Mouse (Mus musculus): ENCODE results near the gene Heatr5a. TPM values are rescaled to one million over a fixed set of nuclear protein-coding genes. Genes with fewer than 3 reads are reported as not detected.

The Heatr5a gene
- polyA plus RNA-seq, 1 experiment, result 18.6 TPM

DNA sequence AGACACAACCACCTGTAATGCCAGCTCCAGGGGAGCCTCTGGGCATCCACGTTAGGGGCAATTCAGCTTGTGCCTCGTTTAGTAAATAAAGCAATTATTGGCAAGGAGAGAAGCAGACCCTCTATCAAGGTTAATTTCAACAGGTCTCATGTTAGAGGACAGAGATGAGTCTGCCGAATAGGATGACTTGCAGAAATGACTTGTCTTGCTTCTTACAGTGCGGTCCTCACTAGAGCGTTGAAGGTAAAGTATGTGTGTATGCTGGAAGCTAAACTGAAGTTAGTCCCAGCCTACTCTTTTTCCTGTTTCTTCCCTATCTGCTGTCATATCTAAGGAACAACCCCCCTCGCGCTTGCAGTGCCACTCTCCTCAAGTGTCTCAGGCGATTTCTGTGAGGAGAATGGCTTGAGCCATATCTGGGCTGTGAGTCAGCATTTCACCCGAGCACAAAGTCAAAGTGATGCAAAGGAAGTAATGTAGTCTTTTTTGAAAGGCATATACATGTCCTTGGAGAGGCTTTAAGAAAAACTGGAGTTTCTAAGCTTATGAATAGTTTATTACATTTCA lies 27.3 kb upstream of the Heatr5a start:
- TF ChIP-seq CTCF (IDR thresholded peaks at IDR 0.05; ENCODE audit: borderline replicate concordance, extremely low read depth, insufficient read depth, insufficient read length), result no peak
- no peak for DNase-seq (ENCODE audit: low read depth)

DNA sequence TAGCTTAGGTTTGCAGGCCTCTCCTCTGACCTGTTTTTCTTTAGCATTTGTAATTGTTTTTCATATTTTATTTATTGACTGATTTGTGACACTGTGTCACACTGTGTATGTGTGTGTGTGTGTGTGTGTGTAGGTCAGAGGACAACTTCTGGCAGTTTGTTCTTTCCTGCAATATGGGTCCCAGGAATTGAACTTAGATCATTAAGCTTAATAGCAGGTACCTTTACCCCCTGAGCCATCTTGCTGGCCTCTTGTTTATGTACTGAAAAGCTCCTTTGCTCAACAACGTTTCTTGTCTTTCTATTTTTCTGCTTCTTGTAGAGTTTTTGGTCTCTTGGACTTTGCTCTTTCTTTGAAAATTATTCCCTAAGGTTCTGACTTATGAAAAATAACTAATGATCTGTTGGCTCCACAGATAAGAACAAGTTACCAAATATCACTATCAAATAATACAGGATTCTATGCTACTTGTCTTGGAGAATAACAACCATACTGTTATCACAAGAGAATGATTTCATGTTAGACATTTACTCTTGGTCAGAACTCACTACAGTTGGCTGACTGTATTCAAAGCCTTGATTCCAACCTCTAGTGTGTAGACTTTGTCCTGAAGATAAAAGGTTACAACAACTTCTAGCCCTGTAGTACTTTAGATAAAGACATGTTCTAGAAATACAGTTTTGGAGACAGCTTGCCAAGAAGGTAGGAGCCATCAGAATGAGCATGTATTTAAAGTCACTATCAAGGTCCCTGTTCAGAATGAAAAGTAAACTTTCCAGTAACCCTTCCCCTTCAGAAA lies 24.8 kb upstream of the Heatr5a start:
- no peak for DNase-seq (ENCODE audit: low read depth)
- no peak for TF ChIP-seq POLR2A (IDR thresholded peaks at IDR 0.05; ENCODE audit: borderline replicate concordance, extremely low read depth, insufficient read depth, insufficient read length, poor library complexity, severe bottlenecking)
- TF ChIP-seq CTCF (IDR thresholded peaks at IDR 0.05; ENCODE audit: borderline replicate concordance, extremely low read depth, insufficient read depth, insufficient read length), result no peak

DNA sequence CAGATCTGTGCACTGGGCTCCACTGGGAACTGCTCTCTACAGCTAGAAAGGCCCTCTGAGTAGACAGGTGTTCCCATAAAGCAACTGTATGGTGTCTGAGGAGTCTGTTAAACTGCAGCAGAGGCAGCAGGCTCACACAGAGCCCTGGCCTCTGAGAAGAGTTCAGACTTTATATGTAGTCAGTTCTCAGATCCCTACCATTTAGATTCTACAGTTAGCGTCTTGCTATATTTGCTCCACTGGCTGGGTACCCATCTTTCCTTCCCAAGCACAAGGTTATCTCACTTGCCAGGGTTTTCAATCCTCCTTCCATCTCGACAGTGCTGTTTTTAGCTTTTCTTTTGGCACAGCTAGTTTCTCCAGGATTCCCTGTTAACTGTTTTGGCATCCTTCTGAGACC lies 19.5 kb upstream of the Heatr5a start:
- DNase-seq (ENCODE audit: low read depth), result no peak
- TF ChIP-seq POLR2A (IDR thresholded peaks at IDR 0.05; ENCODE audit: borderline replicate concordance, extremely low read depth, insufficient read depth, insufficient read length, poor library complexity, severe bottlenecking) (no peak), CTCF (IDR thresholded peaks at IDR 0.05; ENCODE audit: borderline replicate concordance, extremely low read depth, insufficient read depth, insufficient read length) (no peak)

DNA sequence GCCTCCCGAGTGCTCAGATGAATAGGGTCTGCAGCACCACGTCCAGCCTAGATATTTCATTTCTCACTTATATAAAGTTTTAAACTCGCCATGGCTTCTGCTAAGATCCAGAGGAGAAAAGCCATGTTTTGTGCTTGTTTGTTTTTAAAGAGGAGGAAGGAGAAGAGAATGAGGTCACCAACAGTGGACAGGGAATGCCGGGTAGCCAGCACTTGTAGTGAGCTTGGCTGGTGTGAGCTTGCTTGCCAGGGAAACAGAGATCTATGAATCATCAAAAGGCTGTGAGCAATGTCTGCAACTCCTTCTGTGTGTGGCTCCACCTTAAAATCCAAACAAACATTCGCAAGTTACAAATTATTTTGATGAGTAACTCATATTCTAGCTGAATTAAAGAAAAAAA lies 17.4 kb upstream of the Heatr5a start:
- TF ChIP-seq POLR2A (IDR thresholded peaks at IDR 0.05; ENCODE audit: borderline replicate concordance, extremely low read depth, insufficient read depth, insufficient read length, poor library complexity, severe bottlenecking), result no peak
- no peak for TF ChIP-seq CTCF (IDR thresholded peaks at IDR 0.05; ENCODE audit: borderline replicate concordance, extremely low read depth, insufficient read depth, insufficient read length)
- no peak for DNase-seq (ENCODE audit: low read depth)

DNA sequence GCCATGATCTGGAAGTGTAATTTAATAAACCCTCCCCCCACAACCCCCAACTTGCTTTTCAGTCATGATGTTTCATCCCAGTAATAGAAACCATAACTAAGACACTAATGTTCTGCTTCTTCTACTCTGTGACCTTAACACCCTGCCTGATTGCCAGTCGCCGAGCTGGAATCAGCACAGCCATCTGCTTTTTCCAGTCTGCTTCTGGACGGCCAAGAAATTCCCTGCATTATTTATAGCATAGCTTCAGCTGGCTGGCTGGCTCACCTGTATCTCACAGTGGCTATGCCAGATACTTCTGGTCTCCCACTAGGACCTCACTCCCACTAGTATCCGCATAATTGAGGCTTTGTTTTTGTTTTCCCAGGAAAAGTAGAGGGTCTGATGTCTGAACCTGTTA lies 14.7 kb upstream of the Heatr5a start:
- DNase-seq (ENCODE audit: low read depth), result no peak
- TF ChIP-seq POLR2A (IDR thresholded peaks at IDR 0.05; ENCODE audit: borderline replicate concordance, extremely low read depth, insufficient read depth, insufficient read length, poor library complexity, severe bottlenecking) (no peak), CTCF (IDR thresholded peaks at IDR 0.05; ENCODE audit: borderline replicate concordance, extremely low read depth, insufficient read depth, insufficient read length) (no peak)

DNA sequence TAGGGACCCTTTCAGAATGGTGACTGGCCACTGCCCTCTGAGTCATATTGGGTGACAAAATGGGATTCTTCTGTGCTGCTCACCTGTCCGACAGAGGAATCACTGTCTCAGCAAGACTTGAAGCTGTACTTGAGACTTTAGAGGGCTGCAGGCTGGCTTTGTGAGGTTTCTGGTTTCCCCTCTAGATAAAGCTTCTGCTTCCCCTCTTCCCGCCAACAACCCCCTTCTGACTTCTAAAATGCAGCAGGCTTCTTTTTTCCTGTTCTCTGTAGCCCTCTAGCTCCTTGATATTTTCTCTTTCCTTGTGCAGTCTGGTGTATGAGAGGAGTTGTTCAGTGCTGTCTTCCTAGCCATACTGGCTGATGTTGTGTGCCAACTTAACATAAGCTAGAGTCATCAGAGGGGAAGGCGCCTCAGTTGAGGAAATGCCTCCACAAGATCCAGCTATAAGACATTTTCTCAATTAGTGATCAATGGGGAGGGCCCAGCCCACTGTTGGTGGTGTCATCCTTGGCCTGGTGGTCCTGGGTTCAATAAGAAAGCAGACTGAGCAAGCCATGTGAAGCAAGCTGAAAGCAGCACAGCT lies 14.1 kb upstream of the Heatr5a start:
- no peak for DNase-seq (ENCODE audit: low read depth)
- no peak for TF ChIP-seq POLR2A (IDR thresholded peaks at IDR 0.05; ENCODE audit: borderline replicate concordance, extremely low read depth, insufficient read depth, insufficient read length, poor library complexity, severe bottlenecking)
- TF ChIP-seq CTCF (IDR thresholded peaks at IDR 0.05; ENCODE audit: borderline replicate concordance, extremely low read depth, insufficient read depth, insufficient read length), result no peak

DNA sequence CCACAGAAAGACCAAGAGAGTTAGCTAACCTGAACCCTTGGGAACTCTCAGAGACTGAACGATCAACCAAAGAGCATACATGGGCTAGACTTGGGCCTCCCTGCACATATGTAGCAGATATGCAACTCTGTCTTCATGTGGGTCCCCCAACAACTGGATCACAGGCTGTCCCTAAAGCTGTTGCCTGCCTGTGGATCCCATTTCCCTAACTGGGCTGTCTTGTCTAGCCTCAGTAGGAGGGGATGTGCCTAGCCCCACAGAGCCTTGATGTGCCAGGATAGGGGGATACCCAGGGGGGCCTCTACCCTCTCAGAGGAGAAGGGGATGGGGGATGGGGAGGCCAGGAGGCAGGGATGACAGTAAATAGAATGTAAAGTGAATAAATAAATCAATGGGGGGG lies 12.5 kb upstream of the Heatr5a start:
- DNase-seq (ENCODE audit: low read depth), result no peak
- TF ChIP-seq POLR2A (IDR thresholded peaks at IDR 0.05; ENCODE audit: borderline replicate concordance, extremely low read depth, insufficient read depth, insufficient read length, poor library complexity, severe bottlenecking), result no peak
- no peak for TF ChIP-seq CTCF (IDR thresholded peaks at IDR 0.05; ENCODE audit: borderline replicate concordance, extremely low read depth, insufficient read depth, insufficient read length)

DNA sequence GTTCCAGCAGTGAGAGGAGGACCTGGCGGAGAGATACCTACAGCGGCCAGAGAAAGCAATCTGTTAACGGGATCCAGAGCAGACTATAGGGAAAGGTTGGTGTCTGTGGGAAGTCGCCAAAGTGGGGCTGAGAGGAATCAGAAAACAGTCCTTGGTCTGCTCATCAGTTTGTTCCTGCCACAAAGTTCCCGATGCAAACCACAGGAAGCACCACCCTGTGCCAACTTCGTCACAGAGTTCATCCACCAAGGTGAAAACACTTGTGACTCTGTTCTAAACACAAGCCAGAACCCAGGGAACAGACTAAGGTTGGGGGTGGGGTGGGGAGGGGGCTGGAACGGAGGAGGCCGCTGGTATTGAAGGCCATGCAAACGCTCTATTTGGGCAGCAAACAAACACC lies 5.4 kb upstream of the Heatr5a start:
- TF ChIP-seq POLR2A (IDR thresholded peaks at IDR 0.05; ENCODE audit: borderline replicate concordance, extremely low read depth, insufficient read depth, insufficient read length, poor library complexity, severe bottlenecking) (no peak), CTCF (IDR thresholded peaks at IDR 0.05; ENCODE audit: borderline replicate concordance, extremely low read depth, insufficient read depth, insufficient read length) (no peak)
- DNase-seq (ENCODE audit: low read depth), result no peak

DNA sequence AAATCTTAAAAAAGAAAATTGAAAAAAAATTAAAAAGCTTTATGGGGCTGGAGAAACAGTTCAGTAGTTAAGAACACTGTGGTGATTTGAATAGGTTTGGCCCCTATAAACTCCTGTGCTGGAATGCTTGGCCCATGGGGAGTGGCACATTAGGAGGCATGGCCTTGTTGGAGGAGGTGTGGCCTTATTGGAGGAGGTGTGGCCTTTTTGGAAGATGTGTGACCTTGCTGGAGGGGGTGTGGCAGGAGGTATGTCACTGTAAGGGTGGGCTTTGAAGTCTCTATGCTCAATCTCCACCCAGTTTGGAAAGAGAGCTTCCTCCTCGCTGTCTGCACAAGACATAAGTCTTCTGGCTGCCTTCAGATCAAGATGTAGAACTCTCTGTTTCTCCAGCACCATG lies 3.3 kb upstream of the Heatr5a start:
- TF ChIP-seq POLR2A (IDR thresholded peaks at IDR 0.05; ENCODE audit: borderline replicate concordance, extremely low read depth, insufficient read depth, insufficient read length, poor library complexity, severe bottlenecking) (no peak), CTCF (IDR thresholded peaks at IDR 0.05; ENCODE audit: borderline replicate concordance, extremely low read depth, insufficient read depth, insufficient read length) (no peak)

DNA sequence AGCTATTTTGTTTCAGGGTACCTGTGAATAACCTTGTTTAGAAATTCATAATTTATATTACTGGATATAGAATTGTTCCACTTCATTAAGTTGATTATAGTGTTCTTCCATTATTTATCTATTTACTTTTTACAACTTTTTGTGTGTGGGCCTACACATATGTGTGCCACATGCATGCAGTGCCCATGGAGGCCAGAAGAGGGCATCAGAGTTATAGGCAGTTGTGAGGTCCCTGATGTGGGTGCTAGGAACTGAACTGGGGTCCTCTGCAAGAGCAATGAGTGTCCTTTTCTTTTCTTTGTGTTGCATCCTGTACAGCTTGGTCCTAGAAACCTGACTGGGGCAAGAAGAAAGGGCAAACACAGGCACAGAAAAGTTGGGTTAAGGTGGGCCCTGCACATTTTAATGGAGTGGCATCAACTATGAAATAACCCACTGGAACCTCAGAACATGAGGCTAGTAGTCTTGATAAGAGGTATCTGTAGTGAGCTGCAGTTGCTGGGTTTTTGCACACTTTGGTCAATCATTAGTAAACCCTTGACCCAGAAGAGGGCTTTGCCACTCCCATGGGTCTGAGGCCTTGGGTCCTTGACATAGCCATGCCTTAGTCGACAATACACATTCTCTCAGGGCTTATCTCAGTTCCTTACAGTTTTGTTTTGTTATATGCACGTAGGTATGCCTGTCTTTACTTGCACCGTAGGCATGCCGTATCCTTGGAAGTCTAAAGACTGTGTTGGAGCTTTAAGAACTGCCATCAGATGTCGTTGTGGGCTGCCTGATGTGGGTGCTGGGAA lies 1.3 kb upstream of the Heatr5a start:
- no peak for DNase-seq (ENCODE audit: low read depth)
- TF ChIP-seq POLR2A (IDR thresholded peaks at IDR 0.05; ENCODE audit: borderline replicate concordance, extremely low read depth, insufficient read depth, insufficient read length, poor library complexity, severe bottlenecking), result no peak
- peak; percentile 24; the same call in 1 of the 2 replicates for TF ChIP-seq CTCF (IDR thresholded peaks at IDR 0.05; ENCODE audit: borderline replicate concordance, extremely low read depth, insufficient read depth, insufficient read length)

More for the DNA sequence above, 3.3 kb upstream of the Heatr5a start:
- no peak for DNase-seq (ENCODE audit: low read depth)

DNA sequence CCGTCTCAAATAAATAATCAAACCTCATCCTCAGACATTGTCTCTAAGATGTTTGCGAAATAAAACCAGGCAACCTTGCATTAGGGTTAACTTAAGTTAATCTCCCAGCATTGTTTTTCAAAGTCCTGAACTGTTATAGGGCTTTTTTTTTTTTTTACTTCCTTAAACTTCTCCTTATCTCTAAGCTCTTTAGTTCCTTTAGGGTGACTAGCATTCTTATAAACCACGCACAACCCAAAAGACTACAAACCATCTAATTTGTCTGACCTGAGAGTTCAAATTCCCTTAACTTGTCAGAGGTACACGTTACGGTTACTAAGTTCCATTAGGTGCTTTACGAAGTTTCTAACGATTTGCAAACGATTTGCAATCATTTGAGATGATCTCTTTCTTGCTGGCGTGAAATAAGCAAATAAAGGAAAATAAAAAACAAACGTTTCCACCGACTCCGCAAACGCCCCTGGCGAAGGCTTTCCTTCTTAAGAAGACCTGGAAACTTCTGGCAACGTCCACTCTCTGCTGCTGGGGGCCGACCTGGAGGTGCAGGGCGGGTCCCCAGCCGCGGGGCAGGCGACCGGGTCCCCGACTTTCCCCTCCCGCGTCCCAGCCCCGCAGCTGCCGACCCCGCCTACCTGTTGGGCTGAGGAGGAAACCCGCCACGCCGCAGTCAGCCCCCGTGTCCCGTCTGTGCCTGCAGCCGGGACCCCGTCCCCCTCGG lies 610 bp downstream of the Heatr5a start:
- TF ChIP-seq CTCF (IDR thresholded peaks at IDR 0.05; ENCODE audit: borderline replicate concordance, extremely low read depth, insufficient read depth, insufficient read length), result no peak
- TF ChIP-seq POLR2A (IDR thresholded peaks at IDR 0.05; ENCODE audit: borderline replicate concordance, extremely low read depth, insufficient read depth, insufficient read length, poor library complexity, severe bottlenecking), result no peak
- peak; percentile 46 for DNase-seq (ENCODE audit: low read depth)
